Mouse (Mus musculus): ENCODE measurements around the gene Chuk. TPM values are rescaled to one million over a fixed set of nuclear protein-coding genes. Genes with fewer than 3 reads are reported as not detected.

Chuk gene
- polyA plus RNA-seq, 1 experiment, result not detected

DNA sequence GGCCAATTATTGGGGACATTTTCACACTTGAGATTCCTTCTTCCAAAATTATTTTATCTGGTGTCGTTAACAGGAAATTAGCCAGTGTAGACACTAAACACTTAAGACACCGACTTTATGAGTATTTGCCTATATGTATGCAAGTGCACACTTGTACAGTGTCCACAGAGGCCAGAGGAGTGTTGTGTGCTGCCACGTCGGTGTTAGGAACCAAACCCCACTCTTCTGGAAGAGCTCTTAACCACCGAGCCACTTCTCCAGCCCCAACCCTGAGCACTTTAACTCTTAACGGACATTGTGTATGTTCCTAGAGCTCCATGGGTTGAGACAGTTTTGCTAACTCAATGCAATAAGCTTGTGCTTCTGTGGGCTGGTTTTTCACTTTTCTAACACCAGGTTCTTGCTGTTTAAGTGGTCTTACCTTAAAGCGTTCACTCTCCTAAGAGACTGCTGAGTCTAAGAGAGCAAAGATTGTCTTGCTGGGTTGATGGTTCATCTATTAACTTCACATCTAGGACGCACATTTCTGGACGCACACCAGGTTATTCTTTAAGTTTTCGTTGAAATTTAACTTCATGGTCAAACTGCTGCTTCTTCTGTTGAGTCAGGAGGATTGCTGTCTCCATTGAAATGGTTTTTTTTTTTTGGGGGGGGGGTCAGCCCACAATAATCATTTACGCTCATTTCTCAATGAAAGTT lies 75.1 kb downstream of the Chuk start:
- Histone ChIP-seq H3K4me3 (ENCODE audit: insufficient read depth, low read depth, low read length) (no peak overlapping the region), H3K4me1 (ENCODE audit: control insufficient read depth, insufficient read depth, low read length) (no peaks in the 10 kb centered on the region), H3K27ac (ENCODE audit: insufficient read depth, low read depth, low read length) (no peak overlapping the region)
- TF ChIP-seq CTCF (IDR thresholded peaks at IDR 0.05; ENCODE audit: insufficient read depth, low read depth, low read length), result no peak
- 93% methylated on average over 11 of the region's 11 CpGs for WGBS

DNA sequence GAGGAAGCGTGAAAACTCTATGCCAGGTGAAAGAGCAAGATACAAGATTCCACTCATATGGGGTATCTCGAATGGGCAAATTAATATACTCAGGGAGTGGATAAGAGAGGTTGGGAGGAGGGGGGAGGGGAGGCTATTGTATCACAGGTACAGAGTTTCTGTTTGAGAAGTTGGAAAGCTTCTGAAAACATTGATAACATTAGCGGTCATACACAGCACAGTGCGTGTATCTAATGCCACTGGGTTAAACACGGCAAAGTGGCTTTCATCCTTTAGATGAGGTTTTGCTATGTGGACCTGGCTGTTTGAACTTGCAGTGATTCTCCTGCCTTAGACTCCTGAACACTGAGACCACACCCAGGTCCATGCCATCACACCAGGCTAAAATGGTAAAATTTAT lies 77.3 kb downstream of the Chuk start:
- H3K27ac ChIP-seq (ENCODE audit: insufficient read depth, low read depth, low read length), result no peak overlapping the region
- WGBS, result 91% methylated on average over 5 of the region's 5 CpGs
- H3K4me3 ChIP-seq (ENCODE audit: insufficient read depth, low read depth, low read length), result no peak overlapping the region
- TF ChIP-seq CTCF (IDR thresholded peaks at IDR 0.05; ENCODE audit: insufficient read depth, low read depth, low read length), result no peak
- no peak for TF ChIP-seq POLR2A (IDR thresholded peaks at IDR 0.05; ENCODE audit: insufficient read depth, low read depth, low read length)
- no peaks in the 10 kb centered on the region for H3K4me1 ChIP-seq (ENCODE audit: control insufficient read depth, insufficient read depth, low read length)

DNA sequence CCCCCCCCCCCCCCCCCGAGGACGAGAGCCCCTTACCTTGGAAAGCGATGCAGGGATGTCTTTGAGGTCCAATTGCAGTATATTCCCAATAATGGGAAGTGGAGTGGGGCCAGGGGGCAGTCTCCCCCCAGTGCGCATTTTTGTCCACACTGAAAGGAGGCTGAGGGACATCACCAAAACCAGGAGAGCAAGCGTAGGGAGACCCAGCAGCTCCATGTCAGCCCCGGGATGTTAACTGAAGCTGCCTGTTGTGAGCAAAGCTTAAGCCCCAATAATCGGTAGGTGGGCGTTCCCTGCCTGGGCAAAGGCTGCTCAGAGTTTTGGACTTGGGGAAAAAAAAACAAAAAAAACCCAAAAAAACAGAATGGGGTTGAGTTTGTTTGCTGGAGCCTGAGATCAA lies 78.3 kb downstream of the Chuk start, which contains the start of gene Cyp2c23:
TSS of gene Cyp2c23 (minus strand) at position 237 of the 400 bp plus-strand sequence.
- no peak for TF ChIP-seq CTCF (IDR thresholded peaks at IDR 0.05; ENCODE audit: insufficient read depth, low read depth, low read length)
- TF ChIP-seq POLR2A (IDR thresholded peaks at IDR 0.05; ENCODE audit: insufficient read depth, low read depth, low read length), result no peak
- H3K4me3 ChIP-seq (ENCODE audit: insufficient read depth, low read depth, low read length), result no peak within 1 kb of the TSS
- H3K4me1 ChIP-seq (ENCODE audit: control insufficient read depth, insufficient read depth, low read length), result no peaks in the 10 kb centered on the region
- 72% methylated on average over 8 of the region's 8 CpGs for WGBS
- no peak within 1 kb of the TSS for H3K27ac ChIP-seq (ENCODE audit: insufficient read depth, low read depth, low read length)

DNA sequence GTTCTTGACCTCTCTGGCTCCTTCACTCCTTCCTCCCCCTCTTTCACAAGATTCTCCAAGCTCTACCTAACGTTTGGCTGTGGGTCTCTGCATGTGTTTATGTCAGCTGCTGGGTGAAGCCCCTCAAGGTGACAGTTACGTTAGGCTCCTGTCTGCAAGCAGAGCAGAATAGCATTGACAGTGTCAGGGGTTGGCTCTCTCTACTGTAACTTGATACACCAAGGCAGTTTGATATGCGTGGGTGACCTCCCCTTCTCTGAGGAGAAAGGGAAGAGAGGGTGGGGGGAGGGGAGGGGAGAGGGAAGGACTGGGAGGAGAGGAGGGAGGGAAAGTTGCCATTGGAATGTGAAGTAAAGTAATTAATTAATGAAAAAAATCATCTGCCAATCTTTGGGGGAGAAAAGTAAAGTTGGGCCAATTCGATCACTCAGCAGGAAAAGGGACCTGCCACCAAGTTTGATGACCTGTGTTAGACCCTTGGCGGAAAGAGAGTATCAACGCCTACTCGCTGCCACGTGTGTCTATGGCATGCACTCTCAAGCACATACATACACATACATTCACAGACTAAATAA lies 80.2 kb downstream of the Chuk start:
- TF ChIP-seq CTCF (IDR thresholded peaks at IDR 0.05; ENCODE audit: insufficient read depth, low read depth, low read length), result no peak
- TF ChIP-seq POLR2A (IDR thresholded peaks at IDR 0.05; ENCODE audit: insufficient read depth, low read depth, low read length), result no peak
- H3K4me3 ChIP-seq (ENCODE audit: insufficient read depth, low read depth, low read length), result no peak overlapping the region
- no peak overlapping the region for H3K27ac ChIP-seq (ENCODE audit: insufficient read depth, low read depth, low read length)
- WGBS, result 87% methylated on average over 8 of the region's 8 CpGs
- no peaks in the 10 kb centered on the region for H3K4me1 ChIP-seq (ENCODE audit: control insufficient read depth, insufficient read depth, low read length)

GRCm38 (mm10) chr19:44024921-44025585 lies 82.2 kb downstream of the Chuk start:
- no peak for TF ChIP-seq POLR2A (IDR thresholded peaks at IDR 0.05; ENCODE audit: insufficient read depth, low read depth, low read length)
- no peak for TF ChIP-seq CTCF (IDR thresholded peaks at IDR 0.05; ENCODE audit: insufficient read depth, low read depth, low read length)
- no peaks in the 10 kb centered on the region for H3K4me1 ChIP-seq (ENCODE audit: control insufficient read depth, insufficient read depth, low read length)
- 83% methylated on average over 13 of the region's 13 CpGs for WGBS
- H3K4me3 ChIP-seq (ENCODE audit: insufficient read depth, low read depth, low read length), result no peak overlapping the region
- no peak overlapping the region for H3K27ac ChIP-seq (ENCODE audit: insufficient read depth, low read depth, low read length)

Other genes with a start within 250 kb of the Chuk start
- not detected in 2 replicates for gene Dnmbp, start 167.3 kb downstream of the Chuk start, polyA plus RNA-seq (2012; ENCODE audit: insufficient read depth, insufficient read length, low replicate concordance, missing spikeins)
- gene Cpn1, start 120.9 kb downstream of the Chuk start, polyA plus RNA-seq (2012; ENCODE audit: insufficient read depth, insufficient read length, low replicate concordance, missing spikeins), result not detected in 2 replicates
- not detected in 2 replicates for gene Cyp2c23, start 78.3 kb downstream of the Chuk start, polyA plus RNA-seq (2012; ENCODE audit: insufficient read depth, insufficient read length, low replicate concordance, missing spikeins)
- not detected in 2 replicates for gene Erlin1, start 37.7 kb downstream of the Chuk start, polyA plus RNA-seq (2012; ENCODE audit: insufficient read depth, insufficient read length, low replicate concordance, missing spikeins)
- not detected in 2 replicates for gene Cwf19l1, start 28.4 kb upstream of the Chuk start, polyA plus RNA-seq (2012; ENCODE audit: insufficient read depth, insufficient read length, low replicate concordance, missing spikeins)
- gene Bloc1s2, start 39.0 kb upstream of the Chuk start, polyA plus RNA-seq (2012; ENCODE audit: insufficient read depth, insufficient read length, low replicate concordance, missing spikeins), result not detected in 2 replicates
- not detected in 2 replicates for gene Pkd2l1, start 85.0 kb upstream of the Chuk start, polyA plus RNA-seq (2012; ENCODE audit: insufficient read depth, insufficient read length, low replicate concordance, missing spikeins)
- gene Scd3, start 95.8 kb upstream of the Chuk start, polyA plus RNA-seq (2012; ENCODE audit: insufficient read depth, insufficient read length, low replicate concordance, missing spikeins), result not detected in 2 replicates
- gene Scd2, start 186.2 kb upstream of the Chuk start, polyA plus RNA-seq (2012; ENCODE audit: insufficient read depth, insufficient read length, low replicate concordance, missing spikeins), result 299 and 337 TPM in 2 replicates
- not detected in 2 replicates for gene Scd4, start 225.6 kb upstream of the Chuk start, polyA plus RNA-seq (2012; ENCODE audit: insufficient read depth, insufficient read length, low replicate concordance, missing spikeins)